In genomic region chr9:61825804-61826203, GRCm38 (mm10) we compare ENCODE assay signal across 24 mouse cellular contexts.
"Had no signal": no experiment of that assay in that cellular context is flagged by ENCODE, and none has a peak within 500 bp of the region (broad histone marks: within the 10 kb centered on the region; RNA-seq: fewer than 3 reads in every experiment).

No protein-coding gene starts in this region.

- H3K9ac ChIP-seq: forebrain, embryonic 15.5 days; forebrain, postnatal 0 days; heart, embryonic 13.5 days; heart, embryonic 15.5 days; hindbrain, embryonic 12.5 days; hindbrain, embryonic 14.5 days; intestine, embryonic 15.5 days; limb, embryonic 13.5 days had no signal

- H3K27ac ChIP-seq: forebrain, embryonic 15.5 days; heart, adult 2 months; heart, embryonic 13.5 days; heart, embryonic 15.5 days; hindbrain, embryonic 10.5 days; hindbrain, embryonic 12.5 days; hindbrain, embryonic 14.5 days; intestine, embryonic 15.5 days; layer of hippocampus, adult 2 months; left cerebral cortex, adult 2 months; limb, embryonic 13.5 days had no signal

- H3K4me2 ChIP-seq: forebrain, embryonic 15.5 days; heart, embryonic 11.5 days; heart, embryonic 13.5 days; heart, embryonic 15.5 days; hindbrain, embryonic 12.5 days; hindbrain, embryonic 14.5 days; intestine, embryonic 15.5 days; limb, embryonic 13.5 days had no signal

- H3K36me3 ChIP-seq: forebrain, embryonic 15.5 days; heart, embryonic 13.5 days; heart, embryonic 15.5 days; hindbrain, embryonic 10.5 days; hindbrain, embryonic 12.5 days; intestine, embryonic 15.5 days; limb, embryonic 13.5 days had no signal

- H3K4me1 ChIP-seq: heart, embryonic 13.5 days; heart, embryonic 15.5 days; hindbrain, embryonic 12.5 days; intestine, embryonic 15.5 days had no signal

- H3K9me3 ChIP-seq: forebrain, embryonic 15.5 days; heart, embryonic 13.5 days; heart, embryonic 15.5 days; hindbrain, embryonic 12.5 days; intestine, embryonic 15.5 days; limb, embryonic 13.5 days had no signal

- DNase-seq: forebrain, postnatal 0 days; gastrocnemius, postnatal 14 days; gastrocnemius, postnatal 36 days; heart, adult 11 months; heart, adult 2 months; heart, postnatal 4 days; kidney, adult 18-20 months; kidney, adult 8-10 months; kidney, postnatal 10 days; kidney, postnatal 25 days; kidney, postnatal 4 days had no signal

- ATAC-seq: forebrain, embryonic 15.5 days; forebrain, postnatal 0 days; hindbrain, embryonic 16.5 days; inflammation-experienced regulatory T-cells, adult 6 months; intestine, embryonic 15.5 days had no signal

- H3K27me3 ChIP-seq: forebrain, embryonic 15.5 days; hindbrain, embryonic 12.5 days; intestine, embryonic 15.5 days had no signal

- H3K4me3 ChIP-seq: forebrain, embryonic 15.5 days; heart, adult 2 months; heart, embryonic 13.5 days; heart, embryonic 15.5 days; hindbrain, embryonic 10.5 days; hindbrain, embryonic 12.5 days; intestine, embryonic 15.5 days; layer of hippocampus, adult 2 months; left cerebral cortex, adult 2 months; limb, embryonic 13.5 days had no signal
